Mouse (Mus musculus) mouse trophoblast stem cell (cell line): ENCODE data around the gene Eya2.

Experiments
- in situ Hi-C, 2 experiments: fragments of 300-500 bp; cut with MseI, MboI; formaldehyde crosslinking; loops; 2 replicates in 1 of 2; 3 replicates in 1 of 2; pipeline ENCODE4 v1.15.1; 2025

Gene Eya2

GRCm38 (mm10) chr2:165651031-165651430 is 56.2 kb downstream of the Eya2 start:
- in situ Hi-C loops = no loop called here

GRCm38 (mm10) chr2:165652281-165652680 is 57.4 kb downstream of the Eya2 start:
- in situ Hi-C loops = no loop called here

- in situ Hi-C loops = no loop called here
Observed at GRCm38 (mm10) chr2:165653001-165653921, 58.4 kb downstream of the Eya2 start.

GRCm38 (mm10) chr2:165654151-165654550 is 59.3 kb downstream of the Eya2 start:
- in situ Hi-C loops = no loop called here

GRCm38 (mm10) chr2:165654696-165655491 is 60.1 kb downstream of the Eya2 start:
- in situ Hi-C loops = no loop called here

GRCm38 (mm10) chr2:165656541-165656940 is 61.7 kb downstream of the Eya2 start:
- in situ Hi-C loops = no loop called here

- in situ Hi-C loops = no loop called here
Observed at GRCm38 (mm10) chr2:165656956-165657355, 62.1 kb downstream of the Eya2 start.

GRCm38 (mm10) chr2:165659552-165659951 is 64.7 kb downstream of the Eya2 start:
- in situ Hi-C loops = no loop called here

- in situ Hi-C loops = no loop called here
Observed at GRCm38 (mm10) chr2:165663266-165663665, 68.4 kb downstream of the Eya2 start.

GRCm38 (mm10) chr2:165664648-165665047 is 69.8 kb downstream of the Eya2 start:
- in situ Hi-C loops = no loop called here

- in situ Hi-C loops = no loop called here
Observed at GRCm38 (mm10) chr2:165665176-165665575, 70.3 kb downstream of the Eya2 start.

- in situ Hi-C loops = no loop called here
Observed at GRCm38 (mm10) chr2:165667096-165667495, 72.3 kb downstream of the Eya2 start.

GRCm38 (mm10) chr2:165682719-165683118 is 87.9 kb downstream of the Eya2 start:
- in situ Hi-C loops = no loop called here

GRCm38 (mm10) chr2:165687516-165687915 is 92.7 kb downstream of the Eya2 start:
- in situ Hi-C loops = no loop called here

GRCm38 (mm10) chr2:165688896-165689295 is 94.1 kb downstream of the Eya2 start:
- in situ Hi-C loops = no loop called here

- in situ Hi-C loops = no loop called here
Observed at GRCm38 (mm10) chr2:165691016-165691415, 96.2 kb downstream of the Eya2 start.

- in situ Hi-C loops = no loop called here
Observed at GRCm38 (mm10) chr2:165692944-165693660, 98.3 kb downstream of the Eya2 start.

- in situ Hi-C loops = no loop called here
Observed at GRCm38 (mm10) chr2:165694767-165695166, 99.9 kb downstream of the Eya2 start.

GRCm38 (mm10) chr2:165700252-165700908 is 105.5 kb downstream of the Eya2 start:
- in situ Hi-C loops = no loop called here

GRCm38 (mm10) chr2:165703033-165703805 is 108.4 kb downstream of the Eya2 start:
- in situ Hi-C loops = no loop called here

- in situ Hi-C loops = no loop called here
Observed at GRCm38 (mm10) chr2:165708266-165708665, 113.4 kb downstream of the Eya2 start.
